Mouse (Mus musculus) hindbrain, postnatal 0 days (tissue): ENCODE measurements at regions not wholly inside any gene's neighbourhood (a gene's known extent, or its start where the extent isn't known, plus 50 kb on each side); places are given as distances from the start of the nearest gene placed in this dataset.

Experiments
- ATAC-seq: fragments of 200-750 bp; cut with Nextera tagmentation; 2 replicates; pipeline ENCODE4 v1.8.0; 2017; ENCODE audit warnings: mild to moderate bottlenecking, moderate TSS enrichment, moderate library complexity
- DNase-seq: peaks from one replicate; pipeline ENCODE4 v3.0.0-alpha.2; 2015; ENCODE audit warnings: low spot score
- H3K27ac ChIP-seq: fragments of 300-500 bp; sonication (generic); 2 replicates; pipeline ENCODE4 v1.5.1; 2014; ENCODE audit warnings: mild to moderate bottlenecking
- H3K27me3 ChIP-seq: fragments of 300-500 bp; sonication (generic); 2 replicates; pipeline ENCODE4 v1.6.1; 2014; ENCODE audit warnings: low read length, mixed read lengths; ENCODE audit not compliant: insufficient read depth
- H3K36me3 ChIP-seq: fragments of 300-500 bp; sonication (generic); 2 replicates; pipeline ENCODE4 v1.6.1; 2014; ENCODE audit warnings: low read length, mixed read lengths; ENCODE audit not compliant: insufficient read depth
- H3K4me1 ChIP-seq: fragments of 300-500 bp; sonication (generic); 2 replicates; pipeline ENCODE4 v1.6.1; 2014; ENCODE audit warnings: antibody characterized with exemption, low read length, mixed read lengths; ENCODE audit not compliant: insufficient read depth
- H3K4me2 ChIP-seq: fragments of 300-500 bp; sonication (generic); 2 replicates; pipeline ENCODE4 v1.6.1; 2014; ENCODE audit warnings: low read depth, mild to moderate bottlenecking, low read length, moderate library complexity, mixed read lengths
- H3K4me3 ChIP-seq: fragments of 300-500 bp; sonication (generic); 2 replicates; pipeline ENCODE4 v1.5.1; 2014; ENCODE audit warnings: low read length
- H3K9ac ChIP-seq: fragments of 300-500 bp; sonication (generic); replicated peaks from 2 replicates; pipeline ENCODE4 v1.6.1; 2014; ENCODE audit warnings: mild to moderate bottlenecking, low read length, moderate library complexity, mixed read lengths
- H3K9me3 ChIP-seq: fragments of 300-500 bp; sonication (generic); 2 replicates; pipeline ENCODE4 v1.6.1; 2016; ENCODE audit warnings: low read length, mixed read lengths
- CTCF ChIP-seq: IDR thresholded peaks from 2 replicates; pipeline ENCODE4 v1.5.1; 2016; ENCODE audit warnings: antibody characterized with exemption, control low read depth, low read depth
- WGBS: fragments of 180-500 bp; shearing (Covaris S2); extraction: QIAGEN DNeasy Blood & Tissue Kit; methylation state at CpG from one replicate; pipeline ENCODE4 v1.1.7; 2014; 5-methylcytosine and 5-hydroxymethylcytosine counted together

DNA sequence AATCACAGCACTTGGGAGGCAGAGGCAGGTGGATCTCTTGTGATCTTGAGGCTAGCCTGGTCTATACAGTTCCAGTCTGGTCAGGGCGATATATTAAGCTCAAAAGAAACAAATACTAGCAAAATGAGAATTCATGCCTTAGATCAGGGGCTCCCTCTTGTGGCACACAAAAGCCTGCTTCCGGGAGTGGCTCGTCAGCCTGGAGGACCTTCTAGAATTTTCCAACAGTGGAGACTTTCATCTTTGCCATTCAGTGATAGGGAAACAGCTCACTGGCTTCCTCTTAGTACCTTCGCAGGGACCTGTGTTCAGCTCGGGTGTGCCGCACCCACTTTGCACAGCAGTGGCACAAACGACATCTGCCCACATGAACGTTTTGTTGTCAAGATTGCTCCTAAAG is 217.5 kb upstream of the Klf14 start:
- H3K9ac ChIP-seq: no peak overlapping the region
- peak; percentile 77 for DNase-seq
- ATAC-seq: 0 out of 2 replicates have a peak, but pooled peaks have one; percentile 12

DNA sequence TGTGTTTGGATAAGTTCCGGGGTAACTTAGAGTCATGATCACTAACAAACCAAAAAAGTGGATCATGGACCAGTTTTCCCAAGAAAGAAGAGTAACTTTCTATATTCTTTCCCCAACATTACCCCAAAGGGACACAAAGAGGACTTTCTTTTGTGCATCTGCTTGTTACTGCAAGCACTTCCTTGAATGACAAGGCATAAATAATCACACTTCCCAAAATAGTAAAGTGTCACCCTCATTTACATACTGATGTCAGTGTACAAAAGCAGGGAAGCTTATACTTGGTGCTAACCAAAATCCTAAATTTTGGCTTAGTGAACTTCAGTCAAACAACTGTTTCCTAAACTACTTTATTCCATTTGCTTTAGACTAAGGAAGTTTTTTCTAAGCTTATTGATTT is 218.0 kb upstream of the Klf14 start:
- Histone ChIP-seq H3K36me3 (no peaks in the 10 kb centered on the region), H3K27me3 (no peaks in the 10 kb centered on the region), H3K4me1 (no peaks in the 10 kb centered on the region), H3K4me3 (no peak overlapping the region), H3K4me2 (no peak overlapping the region), H3K27ac (no peak overlapping the region), H3K9ac (no peak overlapping the region), H3K9me3 (no peaks in the 10 kb centered on the region)
- WGBS: 86% methylated on average over 1 of the region's 1 CpGs
- no peak for ATAC-seq
- DNase-seq: no peak
- no peak for TF ChIP-seq CTCF

More for the DNA sequence above, 217.5 kb upstream of the Klf14 start:
- Histone ChIP-seq H3K4me1 (no peaks in the 10 kb centered on the region), H3K36me3 (no peaks in the 10 kb centered on the region), H3K27ac (no peak overlapping the region), H3K27me3 (no peaks in the 10 kb centered on the region), H3K4me3 (no peak overlapping the region), H3K9me3 (no peaks in the 10 kb centered on the region), H3K4me2 (no peak overlapping the region)
- 70% methylated on average over 8 of the region's 8 CpGs for WGBS
- TF ChIP-seq CTCF: peak; percentile 84

DNA sequence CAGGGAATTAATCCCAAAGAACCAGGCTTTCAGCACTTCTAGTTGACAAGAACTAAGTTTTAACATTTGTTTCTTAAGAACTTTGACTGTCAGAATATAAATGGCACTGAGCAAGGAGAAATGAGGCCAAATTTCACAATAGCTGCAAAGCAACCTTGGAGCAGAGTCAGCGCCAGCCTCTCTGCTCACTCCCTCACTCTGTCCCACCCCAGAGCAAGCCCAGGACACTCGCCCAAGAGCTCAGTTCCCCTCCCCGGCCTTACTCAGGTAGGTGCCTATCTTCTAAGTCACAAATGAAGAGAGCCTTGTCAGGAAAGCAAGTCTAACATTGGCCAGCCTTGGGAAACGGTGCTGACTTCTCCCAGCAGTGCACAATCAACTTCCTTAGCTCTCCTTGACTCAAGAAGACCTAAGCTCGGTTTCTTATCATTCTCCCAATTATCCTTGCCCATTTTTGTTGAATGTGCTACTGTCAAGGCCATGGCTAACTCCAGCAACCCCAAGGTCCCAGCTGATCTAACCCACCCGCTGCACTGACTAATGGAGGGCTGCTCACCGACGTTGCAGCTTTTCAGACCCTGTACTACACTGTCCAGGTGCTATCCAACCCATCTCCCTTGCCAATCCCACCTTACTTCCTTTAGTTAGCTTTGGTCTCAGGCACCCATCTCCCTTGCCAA is 219.5 kb upstream of the Klf14 start:
- Histone ChIP-seq H3K9me3 (no peaks in the 10 kb centered on the region), H3K4me2 (no peak overlapping the region), H3K27ac (no peak overlapping the region), H3K9ac (no peak overlapping the region), H3K4me3 (no peak overlapping the region), H3K36me3 (no peaks in the 10 kb centered on the region), H3K27me3 (no peaks in the 10 kb centered on the region), H3K4me1 (no peaks in the 10 kb centered on the region)
- 88% methylated on average over 8 of the region's 8 CpGs for WGBS
- DNase-seq (no peak), ATAC-seq (no peak)
- no peak for TF ChIP-seq CTCF

DNA sequence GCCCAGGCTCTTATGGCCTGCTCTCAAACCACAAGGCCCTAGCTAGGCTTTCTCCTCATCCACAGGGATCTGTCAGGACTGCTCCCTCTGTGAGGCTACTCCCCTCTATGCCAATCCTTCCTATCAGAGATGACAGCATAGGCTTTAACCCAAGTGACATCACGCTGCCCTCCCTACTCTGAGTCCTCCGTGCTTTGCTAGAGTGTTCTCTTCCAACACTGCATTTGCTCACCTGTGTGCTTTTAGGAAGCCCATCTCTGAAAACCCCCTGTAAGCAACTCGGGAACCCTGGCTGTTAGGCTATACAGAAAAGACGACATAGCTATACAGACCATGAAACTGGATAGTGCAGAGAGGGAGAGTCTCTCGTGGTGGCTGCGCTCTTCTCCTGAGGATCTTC is 216.3 kb upstream of the Mkln1 start:
- H3K27ac ChIP-seq: no peak overlapping the region
- no peak overlapping the region for H3K4me2 ChIP-seq
- no peaks in the 10 kb centered on the region for H3K36me3 ChIP-seq
- H3K4me3 ChIP-seq: no peak overlapping the region
- WGBS: 88% methylated on average over 6 of the region's 6 CpGs
- ATAC-seq (no peak), DNase-seq (no peak)
- no peaks in the 10 kb centered on the region for H3K9me3 ChIP-seq
- H3K4me1 ChIP-seq: no peaks in the 10 kb centered on the region
- H3K27me3 ChIP-seq: no peaks in the 10 kb centered on the region
- H3K9ac ChIP-seq: no peak overlapping the region
- TF ChIP-seq CTCF: no peak

DNA sequence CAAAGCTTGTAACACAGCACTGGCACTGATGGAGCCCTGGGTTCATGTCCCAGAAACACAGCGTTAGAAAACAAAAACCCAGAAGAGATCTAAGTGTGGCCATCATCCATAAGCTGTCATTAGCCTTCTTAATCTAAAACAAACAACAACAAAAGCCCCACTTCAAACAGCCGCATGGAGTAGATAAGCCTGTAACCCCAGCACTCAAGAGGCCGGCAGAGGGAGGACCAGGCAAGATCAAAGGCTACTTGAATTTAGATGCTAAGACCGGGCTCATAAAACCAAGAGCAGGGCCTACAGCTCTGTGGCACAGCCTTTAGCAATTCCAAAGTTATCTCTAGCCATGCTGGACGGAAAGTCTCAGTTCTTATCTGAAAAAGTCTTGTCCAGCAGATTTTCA is 215.4 kb upstream of the Mkln1 start:
- no peak overlapping the region for H3K4me3 ChIP-seq
- no peaks in the 10 kb centered on the region for H3K36me3 ChIP-seq
- H3K27me3 ChIP-seq: no peaks in the 10 kb centered on the region
- no peaks in the 10 kb centered on the region for H3K9me3 ChIP-seq
- no peak for TF ChIP-seq CTCF
- no peaks in the 10 kb centered on the region for H3K4me1 ChIP-seq
- no peak overlapping the region for H3K9ac ChIP-seq
- H3K27ac ChIP-seq: no peak overlapping the region
- DNase-seq: no peak
- WGBS: 69% methylated on average over 5 of the region's 5 CpGs
- no peak for ATAC-seq
- H3K4me2 ChIP-seq: no peak overlapping the region

DNA sequence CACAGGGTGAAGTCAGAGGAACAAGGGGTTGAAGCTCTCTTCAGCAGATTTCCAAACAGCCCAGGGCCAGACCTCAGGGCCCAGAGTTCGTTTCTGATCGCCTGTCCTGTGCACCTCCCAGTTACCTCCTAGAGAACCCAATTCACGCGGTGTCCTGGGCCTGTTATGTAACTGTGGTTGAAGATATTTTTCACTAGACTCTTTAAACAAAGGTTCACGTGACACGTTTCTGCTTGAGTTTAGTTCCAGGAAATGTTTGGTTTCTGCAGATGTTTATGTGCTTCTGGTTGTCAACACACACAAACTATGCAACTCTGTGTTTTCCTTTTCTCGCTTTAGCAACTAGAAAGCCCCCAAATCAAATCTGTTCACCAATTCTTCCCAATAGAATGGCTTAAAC is 214.0 kb upstream of the Mkln1 start:
- H3K27me3 ChIP-seq: no peaks in the 10 kb centered on the region
- ATAC-seq (no peak), DNase-seq (no peak)
- no peak for TF ChIP-seq CTCF
- no peaks in the 10 kb centered on the region for H3K9me3 ChIP-seq
- H3K4me3 ChIP-seq: no peak overlapping the region
- 85% methylated on average over 7 of the region's 7 CpGs for WGBS
- no peaks in the 10 kb centered on the region for H3K36me3 ChIP-seq
- H3K4me1 ChIP-seq: no peaks in the 10 kb centered on the region
- no peak overlapping the region for H3K4me2 ChIP-seq
- no peak overlapping the region for H3K9ac ChIP-seq
- H3K27ac ChIP-seq: no peak overlapping the region

DNA sequence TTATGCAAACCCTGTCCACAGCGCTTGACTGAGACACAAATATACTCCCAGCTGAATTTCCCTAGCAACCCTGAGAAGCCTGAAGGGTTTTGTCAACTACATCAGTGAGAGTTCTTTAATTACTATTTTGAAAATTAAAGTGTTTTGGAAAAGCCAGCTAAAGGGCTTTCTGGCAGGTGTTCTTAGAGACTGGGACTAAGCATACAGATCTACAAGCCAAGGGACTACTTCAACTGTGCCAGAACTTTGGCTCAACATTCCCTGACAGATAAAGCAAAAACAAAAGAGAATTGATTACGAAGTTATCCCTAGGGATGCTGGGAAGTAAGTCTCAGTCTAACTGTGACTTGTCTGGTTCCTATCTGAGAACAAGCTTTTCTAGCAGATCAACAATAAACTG is 213.4 kb upstream of the Mkln1 start:
- WGBS: 57% methylated on average over 2 of the region's 2 CpGs
- H3K4me1 ChIP-seq: no peaks in the 10 kb centered on the region
- no peak for DNase-seq

More for the DNA sequence above, 213.4 kb upstream of the Mkln1 start:
- Histone ChIP-seq H3K9ac (no peak overlapping the region), H3K4me2 (no peak overlapping the region), H3K36me3 (no peaks in the 10 kb centered on the region), H3K27me3 (no peaks in the 10 kb centered on the region), H3K9me3 (no peaks in the 10 kb centered on the region), H3K4me3 (no peak overlapping the region), H3K27ac (no peak overlapping the region)
- ATAC-seq: no peak
- TF ChIP-seq CTCF: no peak
